Mouse (Mus musculus) right cerebral cortex, postnatal 36 days (tissue): Measurements from ENCODE around the gene Stxbp2.
A peak's percentile ranks its signal among the peaks of the same experiment; 100 is the strongest.

ENCODE experiments used
- DNase-seq, 2 experiments: peaks; one replicate each; pipeline ENCODE4 v3.0.0; 2022; ENCODE audit warnings: low spot score in 2 of 2, mixed read lengths in 1 of 2

Stxbp2 gene

GRCm38 (mm10) chr8:3631478-3631875, 722 bp downstream of the Stxbp2 start:
- no peak for DNase-seq

GRCm38 (mm10) chr8:3645804-3646203, 15.0 kb downstream of the Stxbp2 start:
- no peak for DNase-seq

GRCm38 (mm10) chr8:3646824-3647531, 16.2 kb downstream of the Stxbp2 start:
- no peak for DNase-seq

- no peak for DNase-seq
These were observed 16.8 kb downstream of the Stxbp2 start for GRCm38 (mm10) chr8:3647561-3647960.

GRCm38 (mm10) chr8:3648268-3648667, 17.5 kb downstream of the Stxbp2 start:
- DNase-seq = no peak

- no peak for DNase-seq
These were observed 18.2 kb downstream of the Stxbp2 start for GRCm38 (mm10) chr8:3648990-3649389.

- no peak for DNase-seq
These were observed 22.1 kb downstream of the Stxbp2 start for GRCm38 (mm10) chr8:3652845-3653244.

- no peak for DNase-seq
These were observed 24.2 kb downstream of the Stxbp2 start for GRCm38 (mm10) chr8:3654726-3655508.

- DNase-seq = no peak
These were observed 24.8 kb downstream of the Stxbp2 start, which contains the start of gene Retn for GRCm38 (mm10) chr8:3655526-3655925. Retn (plus strand) TSS chr8:3655770.

GRCm38 (mm10) chr8:3656725-3657381, 26.1 kb downstream of the Stxbp2 start:
- DNase-seq = peak; percentile 26 to 41

GRCm38 (mm10) chr8:3660889-3661288, 30.1 kb downstream of the Stxbp2 start:
- no peak for DNase-seq

GRCm38 (mm10) chr8:3664405-3664804, 33.6 kb downstream of the Stxbp2 start:
- no peak for DNase-seq

- no peak for DNase-seq
These were observed 34.8 kb downstream of the Stxbp2 start, which contains the start of gene Mcemp1 for GRCm38 (mm10) chr8:3665507-3665906. Mcemp1 (plus strand) TSS chr8:3665754.

- no peak for DNase-seq
These were observed 39.6 kb downstream of the Stxbp2 start for GRCm38 (mm10) chr8:3670388-3670787.

GRCm38 (mm10) chr8:3671980-3672491, 41.3 kb downstream of the Stxbp2 start, which contains the start of gene Fcor:
Fcor (minus strand) TSS chr8:3672362.
- DNase-seq = peak; percentile 74 to 83

- DNase-seq = no peak
These were observed 43.9 kb downstream of the Stxbp2 start for GRCm38 (mm10) chr8:3674671-3675070.

- peak; percentile 90 to 91 for DNase-seq
These were observed 45.6 kb downstream of the Stxbp2 start, which contains the start of gene Trappc5 for GRCm38 (mm10) chr8:3676131-3676992. Trappc5 (plus strand) TSS chr8:3676299.

GRCm38 (mm10) chr8:3676993-3677579, 46.3 kb downstream of the Stxbp2 start:
- no peak for DNase-seq

- DNase-seq = no peak
These were observed 48.1 kb downstream of the Stxbp2 start for GRCm38 (mm10) chr8:3678831-3679230.

GRCm38 (mm10) chr8:3679236-3679635, 48.5 kb downstream of the Stxbp2 start:
- DNase-seq = no peak

- DNase-seq = no peak
These were observed 48.9 kb downstream of the Stxbp2 start for GRCm38 (mm10) chr8:3679656-3680055.
